Mouse (Mus musculus) cerebellum, adult 2 months (tissue): ENCODE data around the gene Gm49388.

Source experiments
- CTCF ChIP-seq: fragments of 200-500 bp; IDR thresholded peaks from 2 replicates; pipeline ENCODE4 v1.5.1; 2011; ENCODE audit warnings: low read depth, mild to moderate bottlenecking, control low read depth, low read length, moderate library complexity, borderline replicate concordance; ENCODE audit not compliant: insufficient read depth
- POLR2A ChIP-seq: fragments of 200-500 bp; IDR thresholded peaks from 2 replicates; pipeline ENCODE4 v1.6.1; 2011; ENCODE audit warnings: low read length, control low read depth, borderline replicate concordance; ENCODE audit not compliant: insufficient read depth

- no peak for TF ChIP-seq CTCF
- TF ChIP-seq POLR2A: no peak
Observed at GRCm38 (mm10) chr7:127760478-127760877, 24.9 kb upstream of the Gm49388 start.
